Mouse (Mus musculus) retina, embryonic 14.5 days (tissue): ENCODE results near the gene Mus81.
"Not testable (repeated sequence)": the region's sequence is repeated elsewhere in the genome, so short reads cannot be mapped to it uniquely, and the experiment has no call there.

ENCODE experiments used
- DNase-seq: peaks from one replicate; pipeline ENCODE4 v3.0.0-alpha.2; 2015; ENCODE audit warnings: low spot score

Gene Mus81

DNA sequence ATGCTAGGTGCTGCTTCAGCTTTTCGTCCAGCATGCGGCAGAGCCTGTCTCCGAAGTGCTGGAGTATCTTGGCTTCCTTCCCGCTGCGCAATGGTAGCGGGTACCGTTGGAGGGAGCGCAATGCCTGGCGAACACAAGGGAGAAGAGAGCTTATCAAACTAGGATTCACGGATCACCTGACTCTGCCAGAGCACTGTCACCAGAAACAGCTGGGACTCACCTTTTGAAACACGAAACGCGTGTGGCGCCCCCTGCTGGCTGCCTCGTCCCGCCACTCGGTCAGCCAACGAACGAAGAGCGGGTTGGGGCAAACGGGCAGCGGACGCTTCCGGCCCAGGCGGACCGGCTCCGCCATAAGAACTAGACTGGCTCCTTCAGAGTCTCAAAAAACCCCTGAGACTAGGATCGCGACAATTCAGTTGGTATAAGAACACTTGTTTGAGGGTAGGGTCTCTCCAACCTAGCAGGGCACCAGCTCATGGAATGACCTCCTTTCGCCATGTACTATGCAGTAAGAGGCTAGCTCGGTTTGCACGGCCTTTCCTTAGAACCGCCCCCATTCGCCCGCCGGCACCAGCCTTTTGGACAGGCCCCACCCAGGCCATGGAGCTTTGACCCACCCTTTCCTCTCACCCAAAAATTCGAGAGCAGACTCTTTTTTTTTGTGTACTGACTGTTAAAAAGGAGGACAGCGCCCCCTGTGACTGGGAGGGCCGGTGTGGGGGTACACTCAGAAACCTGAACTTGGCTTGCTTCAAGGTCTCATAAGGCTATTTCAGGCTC is at the start of gene Mus81:
TSS of gene Mus81 (minus strand) at position 635 of the 783 bp plus-strand sequence.
- DNase-seq = peak; percentile 97

DNA sequence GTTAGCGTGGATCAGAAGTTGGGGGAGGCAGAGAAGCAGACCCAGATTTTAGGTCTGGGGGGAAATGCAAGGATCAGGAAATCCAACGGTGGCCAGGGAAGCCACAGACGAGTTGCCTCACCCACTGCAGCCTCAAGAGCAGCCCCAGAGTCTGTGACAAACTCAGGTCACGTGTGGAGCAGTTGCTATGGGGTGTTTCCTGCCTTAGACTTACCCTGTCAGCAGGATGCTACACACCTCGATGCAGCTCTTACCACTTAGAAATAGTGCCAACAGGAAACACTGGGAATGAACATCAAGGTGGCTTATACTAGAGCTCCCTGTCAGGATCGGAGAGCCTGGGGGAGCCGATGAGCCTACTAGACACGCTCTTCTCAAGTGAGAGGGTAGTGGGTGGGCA is 44.3 kb upstream of the Mus81 start:
- no peak for DNase-seq

DNA sequence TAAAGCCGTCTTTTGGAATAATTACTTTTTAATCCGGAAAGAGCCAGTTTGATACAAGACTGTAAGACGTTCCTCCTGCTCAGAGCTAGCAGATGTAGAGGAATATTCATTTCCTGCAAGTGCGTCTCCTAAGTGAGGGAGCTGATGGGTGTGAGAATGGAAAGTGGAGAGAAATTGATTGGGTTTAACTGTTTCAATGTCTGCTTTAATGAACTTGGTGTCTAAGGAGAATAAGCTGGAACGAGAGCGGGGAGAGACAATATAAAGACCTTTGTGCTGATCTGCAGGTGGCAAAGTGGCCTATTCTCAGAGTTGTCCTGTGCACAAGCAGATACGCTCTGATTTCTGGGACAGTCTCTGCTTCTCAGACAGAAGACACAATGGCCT is 41.9 kb upstream of the Mus81 start:
- DNase-seq = no peak

DNA sequence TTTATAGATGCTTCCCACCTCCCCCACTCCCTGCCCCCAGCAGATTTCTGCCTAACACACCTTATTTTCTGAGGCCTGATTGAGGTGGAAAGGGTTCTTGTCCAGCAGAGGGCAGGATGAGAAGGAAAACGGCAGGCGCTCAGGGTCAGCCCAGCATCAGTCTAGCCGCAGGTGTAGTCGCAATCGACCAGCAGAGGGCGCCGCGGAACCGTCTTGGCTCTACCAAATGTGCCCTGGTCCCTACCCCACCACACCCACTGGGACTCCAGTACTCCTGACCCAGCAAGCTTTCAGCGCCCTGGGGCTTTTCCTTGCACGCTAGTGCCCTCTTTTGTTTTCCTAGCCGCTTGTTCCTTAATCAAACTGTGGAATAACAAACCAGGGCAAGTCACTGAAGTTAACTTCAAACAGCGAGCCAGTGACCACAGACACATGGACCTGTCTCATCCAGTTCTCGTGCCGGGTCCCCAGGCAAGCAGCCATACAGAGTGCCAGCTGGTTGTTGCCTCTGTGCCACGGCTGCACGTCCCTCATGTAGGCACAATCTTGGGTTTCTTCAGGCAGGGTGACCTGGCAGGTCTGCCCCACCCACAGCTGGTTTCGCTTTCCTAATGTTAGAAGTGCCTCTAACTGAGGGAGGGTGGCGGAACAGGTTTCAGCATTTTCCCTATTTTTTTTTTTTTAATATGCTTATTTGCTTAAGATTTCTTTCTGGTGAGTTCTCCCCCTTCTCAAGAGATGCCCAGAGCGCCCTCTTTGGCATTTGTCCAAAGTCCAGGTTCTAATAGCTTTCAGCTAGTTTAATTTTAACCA is 41.3 kb upstream of the Mus81 start:
- peak; percentile 100 for DNase-seq

DNA sequence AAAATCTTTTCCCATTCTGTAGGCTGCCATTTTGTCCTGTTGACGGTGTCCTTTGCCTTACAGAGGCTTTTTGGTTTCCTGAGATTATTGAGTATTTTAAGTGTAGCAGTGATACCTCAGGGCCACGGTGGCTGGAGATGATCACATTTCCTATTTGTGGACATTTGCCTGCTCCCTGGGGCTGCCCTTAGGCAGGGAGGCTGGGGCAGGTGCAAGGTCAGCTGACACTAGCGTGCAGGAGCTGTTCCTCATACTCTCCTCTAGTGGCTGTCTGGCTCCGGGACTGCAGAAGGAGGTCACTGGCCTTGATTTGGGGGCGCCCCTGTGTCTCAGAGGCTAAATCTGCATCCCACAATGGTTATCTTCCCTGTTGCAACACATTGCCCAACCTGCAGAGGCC is 37.0 kb upstream of the Mus81 start:
- no peak for DNase-seq

DNA sequence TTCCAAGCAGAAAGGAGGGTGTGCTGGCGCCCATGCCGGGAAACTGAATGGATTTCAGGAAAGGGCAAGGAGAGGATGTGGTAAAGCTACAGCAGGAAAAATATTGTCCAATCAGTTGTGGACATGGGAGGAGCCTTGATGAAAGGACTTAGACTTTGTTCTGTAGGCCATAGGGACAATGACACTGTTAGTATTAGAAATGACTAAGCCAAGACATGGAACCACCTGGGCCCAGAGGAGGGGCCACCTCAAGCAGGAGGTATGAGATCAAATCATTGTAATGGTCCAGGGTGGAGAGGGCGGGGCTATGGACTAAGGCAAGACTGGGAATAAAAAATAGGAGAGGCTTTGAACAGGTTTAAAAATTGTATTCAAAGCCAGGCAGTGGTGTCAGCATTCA is 30.5 kb upstream of the Mus81 start:
- no peak for DNase-seq

DNA sequence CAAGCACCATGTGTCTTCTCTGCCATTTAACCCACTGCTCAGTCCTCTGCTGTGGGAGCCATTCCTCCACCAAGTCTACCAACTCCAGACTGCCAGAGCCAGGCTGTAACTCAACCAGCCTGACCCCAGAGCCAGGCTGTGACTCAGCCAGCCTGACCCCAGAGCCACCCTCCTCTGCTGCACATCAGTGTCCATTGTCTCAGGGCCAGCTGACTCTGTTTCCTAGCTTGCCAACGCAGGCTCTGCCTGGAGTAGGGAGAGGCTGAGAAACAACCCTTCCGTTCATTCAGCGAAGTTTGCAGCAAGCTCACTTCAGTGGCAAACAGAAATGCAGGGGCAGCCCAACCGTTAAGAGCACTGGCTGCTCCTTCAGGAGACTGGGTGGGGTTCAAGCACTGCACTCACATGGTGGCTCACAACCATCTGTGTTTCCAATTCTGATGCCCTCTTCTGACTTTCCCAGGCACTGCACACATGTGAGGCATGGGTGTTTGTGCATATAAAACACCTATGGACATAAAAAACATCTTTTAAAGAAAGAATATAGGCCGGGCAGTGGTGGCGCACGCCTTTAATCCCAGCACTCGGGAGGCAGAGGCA is 28.8 kb upstream of the Mus81 start:
- no peak for DNase-seq

DNA sequence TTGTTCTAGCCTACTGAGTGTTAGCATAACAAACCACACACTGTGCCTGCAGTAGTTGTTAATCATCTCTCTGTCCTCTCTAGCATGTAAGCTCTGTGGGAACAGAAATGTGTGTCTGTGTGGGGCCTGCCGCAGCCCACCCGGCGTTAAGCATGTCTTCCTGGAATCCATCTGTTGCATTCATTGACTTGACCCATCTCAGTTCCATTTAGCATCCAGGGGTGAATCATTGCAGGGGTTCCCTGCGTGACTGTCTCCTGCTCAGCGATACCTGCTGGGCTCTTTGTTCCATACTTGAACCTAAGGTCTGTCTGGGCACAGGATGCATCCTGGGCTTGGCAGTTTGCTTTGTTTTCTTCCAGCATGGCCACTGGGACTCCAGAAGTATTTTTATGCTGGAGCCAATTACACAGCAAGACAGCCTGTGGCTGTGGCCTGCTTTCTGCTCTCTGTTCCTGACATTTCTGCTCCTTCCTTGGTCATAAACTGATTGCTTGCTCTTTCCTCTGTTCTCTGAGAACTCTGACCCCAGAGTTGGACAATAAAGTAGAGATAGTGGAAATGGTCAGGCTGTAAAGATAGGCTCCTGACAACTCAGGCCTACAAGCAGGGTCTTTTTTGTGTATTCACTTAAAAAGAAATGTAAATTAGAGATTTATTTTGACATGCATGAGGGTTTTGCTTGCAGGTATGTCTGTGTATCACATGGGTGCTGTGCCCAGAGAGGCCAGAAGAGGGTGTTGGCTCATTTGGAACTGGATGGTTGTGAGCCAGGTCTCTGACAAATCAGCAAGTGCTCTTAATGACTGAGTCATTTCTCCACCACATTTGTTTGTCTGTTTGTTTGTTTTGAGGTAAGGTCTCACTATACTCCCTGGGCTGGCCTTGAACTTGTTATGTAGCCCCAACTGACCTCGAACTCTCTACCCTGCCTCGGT is 27.9 kb upstream of the Mus81 start:
- DNase-seq = peak; percentile 56

DNA sequence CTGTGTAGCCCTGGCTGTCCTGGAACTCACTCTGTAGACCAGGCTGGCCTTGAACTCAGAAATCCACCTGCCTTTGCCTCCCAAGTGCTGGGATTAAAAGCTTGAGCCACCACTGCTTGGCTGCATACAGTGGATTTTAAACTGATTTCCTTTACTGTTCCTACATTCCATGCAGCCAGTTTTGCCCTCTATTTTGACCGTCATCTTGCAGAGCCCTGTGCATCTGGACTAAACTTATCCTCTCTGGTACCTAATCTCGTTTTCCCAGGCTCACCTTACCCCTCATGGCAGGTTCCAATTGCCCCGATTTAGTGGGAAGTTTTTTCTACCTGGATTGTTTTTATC is 24.8 kb upstream of the Mus81 start:
- no peak for DNase-seq

DNA sequence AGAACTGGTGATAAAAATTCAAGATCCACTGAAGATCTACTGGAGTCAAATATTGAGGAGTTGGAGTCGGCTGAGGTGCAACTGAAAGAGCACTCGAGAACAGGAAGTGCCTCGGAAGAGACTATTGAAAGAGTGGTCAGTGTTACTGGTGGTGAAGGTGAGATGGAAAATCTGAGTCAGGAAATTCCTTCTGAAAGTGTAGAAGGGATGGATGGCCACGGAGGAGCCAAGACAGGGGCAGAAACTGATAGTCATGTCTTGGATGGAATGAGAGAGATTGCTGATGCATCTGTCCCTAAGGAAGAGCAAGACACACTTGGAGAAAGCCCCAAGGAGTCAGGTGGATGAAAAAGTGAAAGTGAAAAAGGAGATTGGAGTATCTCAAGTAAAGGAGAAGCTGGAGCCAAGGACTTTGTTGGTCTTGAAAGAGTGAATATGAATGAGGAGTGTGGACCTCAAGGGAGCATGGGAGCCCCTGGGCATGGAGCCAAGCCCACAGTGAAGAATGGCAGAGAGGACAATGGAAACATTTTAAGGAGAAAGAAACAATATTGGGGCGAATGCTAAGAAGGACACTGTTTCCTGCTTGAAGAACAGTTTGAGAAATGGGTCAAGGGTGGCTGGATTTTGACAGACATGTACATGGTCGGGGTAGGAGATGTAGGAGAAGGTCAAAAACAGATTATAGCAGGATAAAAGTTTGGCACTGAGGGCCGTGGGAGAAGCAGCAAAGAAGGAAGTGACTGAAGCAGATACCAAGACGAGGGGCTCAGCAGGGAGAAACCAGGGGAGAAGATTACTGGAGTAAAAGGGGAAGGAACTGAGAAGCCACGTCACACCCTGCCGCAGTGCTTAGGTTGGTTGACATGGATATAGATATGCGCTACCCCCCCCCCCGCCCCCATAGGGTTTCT is 24.1 kb upstream of the Mus81 start:
- no peak for DNase-seq

DNA sequence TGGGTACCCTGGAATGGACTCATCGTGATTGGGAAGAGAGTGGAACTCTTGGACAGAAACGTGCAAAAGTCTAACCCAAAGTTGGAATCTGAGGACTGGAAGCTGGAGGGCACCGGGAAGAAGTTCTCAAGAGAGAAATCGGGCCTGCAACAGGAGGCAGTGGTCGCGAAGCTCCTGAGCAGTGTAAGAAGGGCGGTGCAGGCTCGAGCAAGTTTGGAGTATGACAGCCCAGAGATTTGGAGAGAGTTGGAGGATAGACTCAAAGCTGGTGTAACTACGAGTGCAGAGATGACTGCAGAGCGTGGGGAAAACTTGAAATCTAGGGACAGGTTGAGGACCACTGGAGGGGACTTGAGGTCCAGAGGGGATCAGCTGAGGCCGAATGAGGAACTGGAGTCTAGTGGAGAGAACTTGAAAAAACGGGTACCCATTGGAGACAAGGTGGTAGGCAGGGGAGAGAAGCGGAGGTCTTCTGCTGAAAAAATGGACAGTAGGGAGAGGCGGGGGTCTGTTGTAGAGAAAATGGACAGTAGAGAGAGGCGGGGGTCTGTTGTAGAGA is 23.0 kb upstream of the Mus81 start:
- no peak for DNase-seq

DNA sequence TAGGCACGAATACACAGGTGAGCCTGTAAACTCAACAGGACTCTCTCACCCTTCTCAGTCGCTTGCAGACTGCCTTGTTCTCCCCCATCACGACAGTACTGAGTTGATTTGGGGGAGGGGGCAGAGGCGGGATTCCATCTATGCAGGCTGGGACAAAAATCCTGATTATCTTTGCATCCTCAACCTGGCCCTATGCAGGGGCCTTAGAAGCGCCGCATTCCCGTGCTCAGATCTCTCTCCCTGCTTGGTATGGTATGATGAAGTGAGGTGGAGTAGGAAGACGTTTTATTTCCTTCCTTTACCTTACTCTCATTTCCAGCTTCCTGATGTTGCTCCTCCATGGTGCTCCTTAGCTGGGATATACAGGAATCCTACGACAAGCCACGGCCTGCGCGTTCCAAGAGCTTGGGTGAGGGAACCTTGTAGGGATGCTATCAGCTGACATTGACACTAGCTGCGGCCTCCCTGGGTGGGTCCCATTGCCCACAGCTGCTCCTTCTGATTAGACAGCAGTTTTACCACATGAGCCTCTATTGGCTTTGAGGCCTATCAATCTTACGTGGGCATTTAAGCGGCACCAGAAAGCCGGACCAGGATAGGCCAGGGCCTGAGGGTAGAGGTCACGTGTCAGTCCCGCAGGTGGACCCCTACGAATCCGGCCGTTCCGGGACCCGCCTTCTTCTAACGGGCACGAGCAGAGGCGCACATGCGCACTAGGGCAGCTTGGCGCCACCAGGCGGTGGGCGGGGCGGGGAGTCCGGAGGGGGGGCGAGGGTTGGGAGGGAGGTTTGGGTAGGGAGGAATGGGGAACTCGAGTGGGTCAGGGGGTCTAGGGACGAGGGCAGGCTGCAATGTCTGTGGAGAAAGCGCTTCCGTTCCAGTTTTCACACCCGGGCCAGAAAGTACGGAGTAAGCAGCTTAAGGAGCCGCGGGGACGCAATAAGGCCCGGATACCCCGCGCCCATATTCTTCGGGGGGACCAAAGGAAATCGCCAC is 22.1 kb upstream of the Mus81 start, which contains the start of gene Snx32:
TSS of gene Snx32 (minus strand) at position 508 of the 996 bp plus-strand sequence.
- peak; percentile 96 for DNase-seq

DNA sequence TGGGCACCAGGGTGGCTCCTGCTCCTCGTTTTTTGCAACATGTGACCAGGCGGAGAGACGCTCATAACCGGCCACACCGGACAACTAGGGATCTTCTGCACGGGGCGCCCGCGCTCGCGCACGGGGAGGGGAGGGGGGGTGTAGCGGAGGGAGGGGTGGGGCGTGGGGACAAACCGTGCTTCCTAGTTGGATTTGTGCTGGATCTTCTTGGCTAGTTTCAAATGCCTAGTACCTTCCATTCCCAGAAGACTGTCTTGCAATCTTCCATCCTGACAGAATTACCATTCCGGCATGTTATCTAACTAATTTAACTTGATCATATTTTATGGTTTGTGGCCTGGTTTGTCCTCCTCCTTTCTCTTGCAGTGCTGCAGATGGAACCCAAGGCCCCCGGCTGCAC is 15.5 kb upstream of the Mus81 start, which contains the start of gene 1700020D05Rik:
TSS of gene 1700020D05Rik (minus strand) at position 101 of the 400 bp plus-strand sequence.
- DNase-seq = no peak

DNA sequence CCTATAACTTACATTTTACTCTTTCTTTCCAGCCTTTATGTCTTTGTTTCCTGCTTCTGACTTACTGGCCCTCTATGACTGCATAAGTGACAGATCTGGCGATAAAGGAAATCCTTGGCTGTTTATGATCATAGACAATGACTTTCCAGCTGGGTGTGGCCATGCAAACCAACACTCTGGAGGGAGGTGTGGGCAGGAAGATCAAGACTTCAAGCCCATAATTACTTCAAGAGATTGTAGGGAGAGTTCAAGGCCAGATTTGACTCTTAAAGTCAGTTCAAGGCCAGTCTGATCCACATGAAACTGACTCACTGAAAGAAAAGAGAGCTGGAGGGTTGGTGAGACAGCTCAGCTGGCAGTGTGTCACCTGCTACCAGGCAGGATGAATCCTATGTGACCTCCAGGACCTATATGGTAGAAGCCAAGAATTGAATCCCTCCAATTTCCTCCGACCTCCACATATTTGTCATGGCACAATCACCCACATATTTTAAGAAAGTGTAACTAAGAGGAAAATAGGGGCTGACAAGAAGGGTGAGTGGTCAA is 12.2 kb upstream of the Mus81 start:
- no peak for DNase-seq

DNA sequence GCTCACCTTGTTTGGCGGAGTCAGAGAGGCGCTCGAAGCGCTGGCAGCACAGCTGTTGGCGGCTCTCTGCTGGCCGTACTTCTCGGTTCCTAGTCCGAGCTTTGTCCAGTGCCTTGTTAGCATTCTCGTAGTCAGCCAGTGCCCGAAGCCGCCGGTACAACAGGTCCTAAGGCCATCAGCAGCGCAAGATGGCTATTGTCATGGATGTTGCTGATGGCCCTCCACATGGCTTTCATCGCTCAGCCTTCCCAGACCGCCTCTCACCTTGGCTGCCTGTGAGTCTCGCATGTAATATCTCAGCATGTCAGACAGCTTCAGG is 7.8 kb upstream of the Mus81 start:
- no peak for DNase-seq

DNA sequence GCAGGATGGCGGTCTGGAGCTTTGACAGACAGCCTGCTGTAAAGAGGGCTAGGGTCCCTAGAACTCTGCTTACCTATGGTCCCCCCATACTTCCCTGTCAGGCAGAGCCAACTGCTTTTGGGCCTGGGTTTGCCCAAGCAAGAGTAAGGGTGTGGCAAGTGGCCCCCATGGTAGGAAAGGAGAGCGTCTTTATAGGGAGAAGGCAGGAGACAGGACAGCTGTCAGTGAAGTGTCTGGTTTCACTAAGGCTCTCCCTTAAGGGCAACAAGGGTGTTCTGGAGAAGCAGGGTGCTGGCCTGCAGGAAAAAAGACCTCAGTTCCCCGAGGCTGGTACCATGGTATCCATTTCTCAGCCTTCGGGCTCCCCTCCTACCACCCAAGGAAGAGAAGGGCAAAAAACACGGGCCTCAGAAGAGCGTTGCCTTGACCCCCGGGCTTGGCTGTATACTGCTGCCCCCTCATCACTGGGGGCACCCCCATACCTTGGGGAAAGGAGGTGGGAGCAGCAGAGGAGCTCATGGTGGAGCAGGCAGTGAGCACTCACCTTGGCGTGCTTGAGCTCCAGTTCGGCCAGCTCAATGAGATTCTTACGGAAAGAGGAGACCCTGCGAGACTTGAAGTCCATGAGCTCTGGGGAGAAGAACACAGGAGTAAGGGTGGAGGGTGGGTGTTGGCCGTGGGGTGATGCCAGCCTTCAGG is 7.3 kb upstream of the Mus81 start:
- no peak for DNase-seq

DNA sequence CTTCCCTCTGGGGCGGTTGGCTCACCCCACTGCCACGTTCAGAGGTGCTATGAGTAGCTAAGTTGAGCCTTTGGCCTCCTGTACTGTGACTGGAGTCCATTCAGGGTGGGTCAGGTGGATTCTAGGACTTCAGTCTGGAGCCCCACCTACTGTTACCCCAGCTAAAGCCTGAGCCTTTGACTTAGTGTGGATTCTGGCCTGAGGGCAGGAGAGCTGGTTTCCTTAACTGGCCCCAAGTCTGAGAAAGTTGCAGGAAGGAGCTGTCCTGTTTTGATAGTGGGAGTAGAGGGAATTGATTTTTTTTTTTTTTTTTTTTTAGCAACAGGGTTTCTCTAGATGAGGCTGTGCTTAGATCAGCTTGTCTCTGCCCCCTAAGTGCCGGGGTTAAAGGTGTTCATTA is 6.1 kb upstream of the Mus81 start:
- no peak for DNase-seq

DNA sequence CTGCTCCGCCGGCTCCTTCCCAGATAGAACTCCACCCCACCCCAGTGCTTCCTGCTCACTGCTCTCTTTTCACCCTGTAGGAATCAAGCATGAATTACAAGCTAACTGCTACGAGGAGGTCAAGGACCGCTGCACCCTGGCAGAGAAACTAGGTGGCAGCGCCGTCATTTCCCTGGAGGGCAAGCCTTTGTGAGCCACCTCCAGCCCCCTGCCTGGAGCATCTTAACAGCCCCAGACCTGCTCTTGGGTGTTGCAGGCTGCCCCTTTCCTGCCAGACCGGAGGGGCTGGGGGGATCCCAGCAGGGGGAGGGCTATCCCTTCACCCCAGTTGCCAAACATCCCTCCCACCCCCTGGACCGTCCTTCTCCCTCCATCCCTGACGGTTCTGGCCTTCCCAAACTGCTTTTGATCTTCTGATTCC is 5.1 kb upstream of the Mus81 start:
- not testable (repeated sequence) for DNase-seq
